Mouse (Mus musculus) liver, postnatal 0 days (tissue): ENCODE results near the gene Ccdc27. TPM values are rescaled to one million over a fixed set of nuclear protein-coding genes. Genes with fewer than 3 reads are reported as not detected.

Experiments
- ATAC-seq: fragments of 200-750 bp; cut with Nextera tagmentation; 2 replicates; pipeline ENCODE4 v1.8.0; 2017; ENCODE audit warnings: mild to moderate bottlenecking, moderate library complexity
- DNase-seq: peaks from one replicate; pipeline ENCODE4 v3.0.0-alpha.2; 2016
- H3K27ac ChIP-seq: fragments of 300-500 bp; sonication (generic); 2 replicates; pipeline ENCODE4 v1.5.1; 2014; ENCODE audit warnings: antibody characterized with exemption, moderate library complexity, mild to moderate bottlenecking, low read depth
- H3K27me3 ChIP-seq: fragments of 300-500 bp; sonication (generic); 2 replicates; pipeline ENCODE4 v1.6.1; 2014; ENCODE audit warnings: low read length, control low read depth, mixed read lengths; ENCODE audit not compliant: insufficient read depth
- H3K36me3 ChIP-seq: fragments of 300-500 bp; sonication (generic); replicated peaks from 2 replicates; pipeline ENCODE4 v1.6.1; 2014; ENCODE audit warnings: mild to moderate bottlenecking, control low read depth, low read length, moderate library complexity, mixed read lengths; ENCODE audit not compliant: insufficient read depth
- H3K4me1 ChIP-seq: fragments of 300-500 bp; sonication (generic); 2 replicates; pipeline ENCODE4 v1.6.1; 2014; ENCODE audit warnings: antibody characterized with exemption, mild to moderate bottlenecking, control low read depth; ENCODE audit not compliant: insufficient read depth
- H3K4me2 ChIP-seq: fragments of 300-500 bp; sonication (generic); 2 replicates; pipeline ENCODE4 v1.6.1; 2014; ENCODE audit warnings: low read depth, mild to moderate bottlenecking, low read length, moderate library complexity, mixed read lengths
- H3K4me3 ChIP-seq: fragments of 300-500 bp; sonication (generic); 2 replicates; pipeline ENCODE4 v1.5.1; 2014; ENCODE audit warnings: low read depth, low read length
- H3K9ac ChIP-seq: fragments of 300-500 bp; sonication (generic); replicated peaks from 2 replicates; pipeline ENCODE4 v1.6.1; 2014; ENCODE audit warnings: mild to moderate bottlenecking, moderate library complexity
- H3K9me3 ChIP-seq: fragments of 300-500 bp; sonication (generic); 2 replicates; pipeline ENCODE4 v1.6.1; 2016; ENCODE audit warnings: mild to moderate bottlenecking, control low read depth, low read length, mixed read lengths
- CTCF ChIP-seq: sonication (generic); IDR thresholded peaks from 2 replicates; pipeline ENCODE4 v1.5.1; 2016; ENCODE audit warnings: antibody characterized with exemption, low read depth
- EP300 ChIP-seq: IDR thresholded peaks from 2 replicates; pipeline ENCODE4 v1.6.1; 2016; ENCODE audit warnings: antibody characterized with exemption, low read depth, mild to moderate bottlenecking
- WGBS: fragments of 180-500 bp; shearing (Covaris S2); extraction: QIAGEN DNeasy Blood & Tissue Kit; methylation state at CpG from one replicate; pipeline ENCODE4 v1.1.7; 2014; ENCODE audit not compliant: insufficient replicate concordance; 5-methylcytosine and 5-hydroxymethylcytosine counted together
- polyA plus RNA-seq: library from polyadenylated mRNA; unstranded; fragments of >200 nt; fragmentation: Nextera tagmentation; extraction: Ambion mirVana; gene quantifications from 2 replicates; pipeline ENCODE4 v1.2.1, GENCODE M21; 2015

Ccdc27 gene
- polyA plus RNA-seq, 1 experiment from 2014 or later: not detected

- ATAC-seq (no peak), DNase-seq (no peak)
- Histone ChIP-seq H3K4me2 (no peak overlapping the region), H3K27ac (no peak overlapping the region), H3K9ac (no peak overlapping the region), H3K36me3 (no peaks in the 10 kb centered on the region), H3K4me1 (peaks cover 3% of the 10 kb centered on the region; the same call in 1 of the 2 replicates), H3K27me3 (peaks cover 12% of the 10 kb centered on the region), H3K9me3 (no peaks in the 10 kb centered on the region), H3K4me3 (no peak overlapping the region)
- 51% methylated on average over 4 of the region's 4 CpGs for WGBS
- TF ChIP-seq EP300 (no peak), CTCF (no peak)
Measured at GRCm38 (mm10) chr4:154080211-154080610, 37.7 kb upstream of the Ccdc27 start.

DNA sequence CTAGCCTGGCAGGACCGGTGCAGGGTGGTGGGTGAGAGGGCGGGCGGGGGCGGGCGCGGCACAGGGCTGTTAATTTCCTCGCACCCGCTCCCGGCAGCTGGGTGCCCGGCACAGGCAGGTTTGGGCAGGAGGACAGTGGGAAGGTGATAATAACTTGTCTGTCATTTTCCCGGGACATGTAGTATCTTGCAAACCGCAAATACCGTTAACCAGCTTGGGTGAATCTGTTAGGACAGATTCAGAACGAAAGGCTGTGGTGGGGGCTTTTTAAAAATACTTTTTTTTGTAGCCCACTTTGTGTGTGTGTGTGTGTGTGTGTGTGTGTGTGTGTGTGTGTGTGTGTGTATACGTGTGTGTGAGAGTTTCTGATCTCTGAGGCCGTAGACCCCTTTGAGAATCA, 29.5 kb upstream of the Ccdc27 start:
- Histone ChIP-seq H3K4me3 (no peak overlapping the region), H3K4me1 (no peaks in the 10 kb centered on the region), H3K4me2 (no peak overlapping the region), H3K9me3 (no peaks in the 10 kb centered on the region), H3K36me3 (no peaks in the 10 kb centered on the region), H3K27ac (no peak overlapping the region), H3K9ac (no peak overlapping the region), H3K27me3 (peaks cover 20% of the 10 kb centered on the region)
- no peak for TF ChIP-seq CTCF
- no peak for TF ChIP-seq EP300
- no peak for ATAC-seq
- no peak for DNase-seq
- 17% methylated on average over 11 of the region's 16 CpGs for WGBS

DNA sequence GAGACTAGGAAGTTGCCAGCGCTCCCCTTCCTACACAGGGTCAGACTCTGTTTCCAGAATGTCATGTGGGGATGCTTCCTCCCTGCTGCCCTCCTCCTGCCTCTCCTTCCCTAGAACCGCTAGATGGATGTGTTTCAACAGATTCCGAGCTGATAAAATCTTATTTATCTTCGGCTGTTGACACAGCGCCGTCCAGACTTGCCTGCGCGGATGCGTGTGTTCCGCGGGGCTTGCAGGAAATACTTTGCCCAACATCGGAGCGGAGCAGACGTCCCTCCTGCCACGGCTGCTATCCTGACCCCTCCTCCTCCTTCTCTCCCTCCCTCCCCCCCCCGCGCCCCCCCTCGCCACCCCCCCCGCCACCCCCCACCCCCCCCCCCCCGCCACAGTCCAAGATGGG, 29.0 kb upstream of the Ccdc27 start:
- no peaks in the 10 kb centered on the region for H3K9me3 ChIP-seq
- no peak for TF ChIP-seq EP300
- TF ChIP-seq CTCF: no peak
- WGBS: under 1% methylated on average over 15 of the region's 20 CpGs

DNA sequence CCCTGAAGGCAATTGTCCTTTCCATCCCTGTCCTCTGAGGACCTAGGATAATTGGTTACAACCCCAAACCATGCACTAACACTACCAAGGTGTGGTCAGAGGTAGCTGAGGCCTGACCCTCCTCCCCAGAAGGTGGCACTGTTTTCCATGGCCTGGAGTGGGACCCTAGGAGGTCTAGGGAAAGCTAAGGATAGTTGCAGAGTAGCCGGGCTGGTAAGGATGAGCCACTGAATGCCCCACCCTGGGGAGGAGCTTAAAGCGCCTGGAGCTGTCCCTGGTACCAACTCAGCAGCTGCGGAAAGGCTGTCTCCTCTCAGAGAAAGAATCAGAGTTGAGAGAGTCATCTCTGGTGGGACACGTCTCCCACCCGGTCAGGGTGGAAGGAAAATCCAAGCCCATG, 28.4 kb upstream of the Ccdc27 start:
- DNase-seq: peak; percentile 58
- Histone ChIP-seq H3K9me3 (no peaks in the 10 kb centered on the region), H3K9ac (no peak overlapping the region), H3K4me3 (no peak overlapping the region), H3K36me3 (no peaks in the 10 kb centered on the region), H3K27me3 (peaks cover 20% of the 10 kb centered on the region), H3K4me1 (no peaks in the 10 kb centered on the region), H3K27ac (no peak overlapping the region), H3K4me2 (no peak overlapping the region)
- 0 out of 2 replicates have a peak, but pooled peaks have one; percentile 41 for ATAC-seq
- TF ChIP-seq CTCF (peak; percentile 32), EP300 (no peak)
- under 1% methylated on average over 5 of the region's 5 CpGs for WGBS

More for the DNA sequence above, 29.0 kb upstream of the Ccdc27 start:
- Histone ChIP-seq H3K36me3 (no peaks in the 10 kb centered on the region), H3K9ac (no peak overlapping the region), H3K27ac (no peak overlapping the region), H3K4me2 (no peak overlapping the region), H3K4me3 (no peak overlapping the region), H3K4me1 (no peaks in the 10 kb centered on the region), H3K27me3 (peaks cover 20% of the 10 kb centered on the region)
- DNase-seq (no peak), ATAC-seq (no peak)

- no peak overlapping the region for H3K4me2 ChIP-seq
- no peak overlapping the region for H3K9ac ChIP-seq
- no peak overlapping the region for H3K27ac ChIP-seq
- H3K9me3 ChIP-seq: no peaks in the 10 kb centered on the region
- H3K4me1 ChIP-seq: no peaks in the 10 kb centered on the region
- no peaks in the 10 kb centered on the region for H3K27me3 ChIP-seq
- H3K4me3 ChIP-seq: no peak overlapping the region
- no peaks in the 10 kb centered on the region for H3K36me3 ChIP-seq
- 53% methylated on average over 14 of the region's 14 CpGs for WGBS
- ATAC-seq: no peak
- TF ChIP-seq EP300 (no peak), CTCF (peak; percentile 93)
- no peak for DNase-seq
Measured at GRCm38 (mm10) chr4:154064827-154065773, 22.6 kb upstream of the Ccdc27 start.

GRCm38 (mm10) chr4:154057696-154058095, 15.2 kb upstream of the Ccdc27 start:
- Histone ChIP-seq H3K4me3 (no peak overlapping the region), H3K27ac (no peak overlapping the region), H3K36me3 (no peaks in the 10 kb centered on the region), H3K27me3 (no peaks in the 10 kb centered on the region), H3K9me3 (no peaks in the 10 kb centered on the region), H3K4me1 (no peaks in the 10 kb centered on the region), H3K4me2 (no peak overlapping the region), H3K9ac (no peak overlapping the region)
- no peak for ATAC-seq
- TF ChIP-seq CTCF (no peak), EP300 (no peak)
- 49% methylated on average over 4 of the region's 4 CpGs for WGBS
- no peak for DNase-seq
